Mouse (Mus musculus) liver, embryonic 13.5 days (tissue): Measurements from ENCODE around the gene Vwc2. TPM values are rescaled to one million over a fixed set of nuclear protein-coding genes. Genes with fewer than 3 reads are reported as not detected.

Experiments used
- ATAC-seq: fragments of 200-750 bp; cut with Nextera tagmentation; 2 replicates; pipeline ENCODE4 v1.8.0; 2017; ENCODE audit warnings: low read depth, mild to moderate bottlenecking, moderate number of reproducible peaks, moderate library complexity
- DNase-seq: peaks from one replicate; pipeline ENCODE4 v3.0.0; 2022
- H3K27ac ChIP-seq: fragments of 300-500 bp; sonication (generic); 2 replicates; pipeline ENCODE4 v1.5.1; 2015; ENCODE audit warnings: moderate library complexity, mild to moderate bottlenecking, inconsistent platforms
- H3K27me3 ChIP-seq: fragments of 300-500 bp; sonication (generic); 2 replicates; pipeline ENCODE4 v1.6.1; 2015; ENCODE audit warnings: mild to moderate bottlenecking, inconsistent platforms
- H3K36me3 ChIP-seq: fragments of 300-500 bp; sonication (generic); 2 replicates; pipeline ENCODE4 v1.6.1; 2015; ENCODE audit warnings: mild to moderate bottlenecking, inconsistent platforms
- H3K4me1 ChIP-seq: fragments of 300-500 bp; sonication (generic); replicated peaks from 2 replicates; pipeline ENCODE4 v1.6.1; 2015; ENCODE audit warnings: inconsistent platforms
- H3K4me2 ChIP-seq: fragments of 300-500 bp; sonication (generic); 2 replicates; pipeline ENCODE4 v1.6.1; 2015; ENCODE audit warnings: inconsistent platforms, mild to moderate bottlenecking, moderate library complexity
- H3K4me3 ChIP-seq: fragments of 300-500 bp; sonication (generic); replicated peaks from 2 replicates; pipeline ENCODE4 v1.5.1; 2015; ENCODE audit warnings: mild to moderate bottlenecking, inconsistent platforms
- H3K9ac ChIP-seq: fragments of 300-500 bp; sonication (generic); 2 replicates; pipeline ENCODE4 v1.6.1; 2015; ENCODE audit warnings: mild to moderate bottlenecking, inconsistent platforms
- H3K9me3 ChIP-seq: fragments of 300-500 bp; sonication (generic); replicated peaks from 2 replicates; pipeline ENCODE4 v1.6.1; 2016; ENCODE audit warnings: inconsistent platforms
- WGBS: fragments of 180-500 bp; shearing (Covaris S2); methylation state at CpG from one replicate; pipeline ENCODE4 v1.1.7; 2015; ENCODE audit not compliant: insufficient replicate concordance; 5-methylcytosine and 5-hydroxymethylcytosine counted together
- polyA plus RNA-seq: library from polyadenylated mRNA; unstranded; fragments of >200 nt; fragmentation: Nextera tagmentation; extraction: Ambion mirVana; gene quantifications from 2 replicates; pipeline ENCODE4 v1.2.1, GENCODE M21; 2015

The Vwc2 gene
- polyA plus RNA-seq, 1 experiment from 2014 or later = 0.05 TPM

GRCm38 (mm10) chr11:11115648-11116590 lies 1.9 kb downstream of the Vwc2 start:
- H3K4me1 ChIP-seq = no peaks in the 10 kb centered on the region
- peaks cover 50% of the 10 kb centered on the region for H3K27me3 ChIP-seq
- peak overlapping the region; percentile 35 for H3K4me2 ChIP-seq
- H3K27ac ChIP-seq = no peak overlapping the region
- H3K36me3 ChIP-seq = no peaks in the 10 kb centered on the region
- no peak overlapping the region for H3K9ac ChIP-seq
- H3K9me3 ChIP-seq = no peaks in the 10 kb centered on the region
- H3K4me3 ChIP-seq = peak overlapping the region; percentile 16; the same call in 1 of the 2 replicates
- no peak for DNase-seq
- 3% methylated on average over 92 of the region's 93 CpGs for WGBS
- ATAC-seq = no peak

GRCm38 (mm10) chr11:11116736-11117135 lies 2.7 kb downstream of the Vwc2 start:
- H3K27ac ChIP-seq = no peak overlapping the region
- no peaks in the 10 kb centered on the region for H3K9me3 ChIP-seq
- H3K4me3 ChIP-seq = no peak overlapping the region
- peaks cover 50% of the 10 kb centered on the region for H3K27me3 ChIP-seq
- ATAC-seq (no peak), DNase-seq (no peak)
- 8% methylated on average over 3 of the region's 3 CpGs for WGBS
- H3K4me2 ChIP-seq = no peak overlapping the region
- no peaks in the 10 kb centered on the region for H3K36me3 ChIP-seq
- H3K4me1 ChIP-seq = no peaks in the 10 kb centered on the region
- H3K9ac ChIP-seq = no peak overlapping the region

GRCm38 (mm10) chr11:11122866-11123265 lies 8.8 kb downstream of the Vwc2 start:
- H3K4me1 ChIP-seq = no peaks in the 10 kb centered on the region
- ATAC-seq = no peak
- H3K4me2 ChIP-seq = no peak overlapping the region
- H3K36me3 ChIP-seq = no peaks in the 10 kb centered on the region
- H3K9ac ChIP-seq = no peak overlapping the region
- H3K9me3 ChIP-seq = no peaks in the 10 kb centered on the region
- no peak overlapping the region for H3K27ac ChIP-seq
- no peak overlapping the region for H3K4me3 ChIP-seq
- DNase-seq = no peak
- WGBS = 43% methylated on average over 4 of the region's 4 CpGs
- H3K27me3 ChIP-seq = peaks cover under 1% of the 10 kb centered on the region; the same call in 1 of the 2 replicates

- no peak for ATAC-seq
Measured at GRCm38 (mm10) chr11:11131414-11132077, 17.5 kb downstream of the Vwc2 start.

GRCm38 (mm10) chr11:11140622-11141021 lies 26.6 kb downstream of the Vwc2 start:
- no peak overlapping the region for H3K27ac ChIP-seq
- DNase-seq = no peak
- no peaks in the 10 kb centered on the region for H3K9me3 ChIP-seq
- no peaks in the 10 kb centered on the region for H3K27me3 ChIP-seq
- H3K4me1 ChIP-seq = no peaks in the 10 kb centered on the region
- no peak for ATAC-seq
- no peak overlapping the region for H3K9ac ChIP-seq
- no peak overlapping the region for H3K4me3 ChIP-seq
- H3K4me2 ChIP-seq = no peak overlapping the region
- H3K36me3 ChIP-seq = no peaks in the 10 kb centered on the region

More at GRCm38 (mm10) chr11:11131414-11132077, 17.5 kb downstream of the Vwc2 start:
- H3K4me3 ChIP-seq = no peak overlapping the region
- no peaks in the 10 kb centered on the region for H3K36me3 ChIP-seq
- no peaks in the 10 kb centered on the region for H3K9me3 ChIP-seq
- H3K9ac ChIP-seq = no peak overlapping the region
- no peaks in the 10 kb centered on the region for H3K27me3 ChIP-seq
- no peak for DNase-seq
- no peak overlapping the region for H3K27ac ChIP-seq
- H3K4me1 ChIP-seq = no peaks in the 10 kb centered on the region
- WGBS = 51% methylated on average over 14 of the region's 14 CpGs
- no peak overlapping the region for H3K4me2 ChIP-seq

- no peak for ATAC-seq
- no peaks in the 10 kb centered on the region for H3K4me1 ChIP-seq
- H3K27me3 ChIP-seq = no peaks in the 10 kb centered on the region
- no peaks in the 10 kb centered on the region for H3K36me3 ChIP-seq
- WGBS = 42% methylated on average over 1 of the region's 1 CpGs
- no peak overlapping the region for H3K4me3 ChIP-seq
- H3K9me3 ChIP-seq = no peaks in the 10 kb centered on the region
- H3K27ac ChIP-seq = no peak overlapping the region
- no peak overlapping the region for H3K4me2 ChIP-seq
- no peak overlapping the region for H3K9ac ChIP-seq
- no peak for DNase-seq
Measured at GRCm38 (mm10) chr11:11152681-11153080, 38.7 kb downstream of the Vwc2 start.

GRCm38 (mm10) chr11:11171396-11171795 lies 57.4 kb downstream of the Vwc2 start:
- ATAC-seq (no peak), DNase-seq (no peak)
- Histone ChIP-seq H3K27ac (no peak overlapping the region), H3K4me1 (no peaks in the 10 kb centered on the region), H3K9ac (no peak overlapping the region), H3K4me3 (no peak overlapping the region), H3K27me3 (no peaks in the 10 kb centered on the region), H3K9me3 (no peaks in the 10 kb centered on the region; the same call in 1 of the 2 replicates), H3K4me2 (no peak overlapping the region), H3K36me3 (no peaks in the 10 kb centered on the region)
- 74% methylated on average over 4 of the region's 4 CpGs for WGBS

- WGBS = 54% methylated on average over 2 of the region's 2 CpGs
- Histone ChIP-seq H3K4me3 (no peak overlapping the region), H3K27ac (no peak overlapping the region), H3K4me1 (no peaks in the 10 kb centered on the region), H3K4me2 (no peak overlapping the region), H3K9ac (no peak overlapping the region), H3K36me3 (no peaks in the 10 kb centered on the region), H3K9me3 (no peaks in the 10 kb centered on the region; the same call in 1 of the 2 replicates), H3K27me3 (no peaks in the 10 kb centered on the region)
- ATAC-seq = no peak
- no peak for DNase-seq
Measured at GRCm38 (mm10) chr11:11175259-11175658, 61.2 kb downstream of the Vwc2 start.

GRCm38 (mm10) chr11:11182705-11183104 lies 68.7 kb downstream of the Vwc2 start:
- DNase-seq (no peak), ATAC-seq (no peak)
- no peaks in the 10 kb centered on the region for H3K9me3 ChIP-seq
- no peak overlapping the region for H3K4me2 ChIP-seq
- no peak overlapping the region for H3K9ac ChIP-seq
- H3K27ac ChIP-seq = no peak overlapping the region
- H3K36me3 ChIP-seq = no peaks in the 10 kb centered on the region
- no peak overlapping the region for H3K4me3 ChIP-seq
- no peaks in the 10 kb centered on the region for H3K27me3 ChIP-seq
- 47% methylated on average over 2 of the region's 2 CpGs for WGBS
- H3K4me1 ChIP-seq = no peaks in the 10 kb centered on the region

GRCm38 (mm10) chr11:11223162-11223561 lies 109.1 kb downstream of the Vwc2 start:
- no peak overlapping the region for H3K9ac ChIP-seq
- no peaks in the 10 kb centered on the region for H3K4me1 ChIP-seq
- ATAC-seq (no peak), DNase-seq (no peak)
- H3K4me2 ChIP-seq = no peak overlapping the region
- no peaks in the 10 kb centered on the region for H3K27me3 ChIP-seq
- H3K36me3 ChIP-seq = no peaks in the 10 kb centered on the region
- 15% methylated on average over 1 of the region's 1 CpGs for WGBS
- H3K27ac ChIP-seq = no peak overlapping the region
- H3K4me3 ChIP-seq = no peak overlapping the region
- H3K9me3 ChIP-seq = no peaks in the 10 kb centered on the region

GRCm38 (mm10) chr11:11239346-11239745 lies 125.3 kb downstream of the Vwc2 start:
- WGBS = 49% methylated on average over 1 of the region's 1 CpGs
- Histone ChIP-seq H3K27ac (no peak overlapping the region), H3K9me3 (no peaks in the 10 kb centered on the region), H3K9ac (no peak overlapping the region), H3K36me3 (no peaks in the 10 kb centered on the region), H3K4me1 (no peaks in the 10 kb centered on the region), H3K4me2 (no peak overlapping the region), H3K27me3 (no peaks in the 10 kb centered on the region), H3K4me3 (no peak overlapping the region)
- DNase-seq (no peak), ATAC-seq (no peak)
